Mouse (Mus musculus) ES-Bruce4 (cell line): ENCODE data around the gene Slc25a53. TPM values are rescaled to one million over a fixed set of nuclear protein-coding genes. Genes with fewer than 3 reads are reported as not detected.

Experiments used
- H3K27ac ChIP-seq: 2 replicates; pipeline ENCODE4 v1.5.1; 2012; ENCODE audit warnings: low read length, inconsistent platforms; ENCODE audit not compliant: insufficient read depth
- H3K27me3 ChIP-seq: 2 replicates; pipeline ENCODE4 v1.6.1; 2012; ENCODE audit warnings: mild to moderate bottlenecking, low read length, inconsistent platforms; ENCODE audit not compliant: control insufficient read depth, poor library complexity, insufficient read depth, severe bottlenecking
- H3K36me3 ChIP-seq: 2 replicates; pipeline ENCODE4 v1.6.1; 2012; ENCODE audit warnings: inconsistent platforms, mild to moderate bottlenecking, low read length, moderate library complexity; ENCODE audit not compliant: control insufficient read depth, poor library complexity, insufficient read depth, severe bottlenecking
- H3K4me1 ChIP-seq: one replicate; pipeline ENCODE4 v1.8.1; 2011; ENCODE audit warnings: low read length; ENCODE audit not compliant: control insufficient read depth, insufficient read depth
- H3K4me3 ChIP-seq: 2 replicates; pipeline ENCODE4 v1.5.1; 2011; ENCODE audit warnings: low read depth, mild to moderate bottlenecking, low read length
- H3K9ac ChIP-seq: 2 replicates; pipeline ENCODE4 v1.6.1; 2012; ENCODE audit warnings: low read depth, mild to moderate bottlenecking, inconsistent platforms; ENCODE audit not compliant: poor library complexity, severe bottlenecking
- H3K9me3 ChIP-seq: replicated peaks from 2 replicates; pipeline ENCODE4 v1.6.1; 2012; ENCODE audit warnings: mild to moderate bottlenecking, low read length, inconsistent platforms; ENCODE audit not compliant: control insufficient read depth, poor library complexity, insufficient read depth, severe bottlenecking
- CTCF ChIP-seq: IDR thresholded peaks from one replicate; pipeline ENCODE4 v1.8.1; 2011; ENCODE audit warnings: low read depth, low read length
- EP300 ChIP-seq: IDR thresholded peaks from 2 replicates; pipeline ENCODE4 v1.6.1; 2011; ENCODE audit warnings: low read depth, low read length; ENCODE audit not compliant: insufficient read depth
- POLR2A ChIP-seq: IDR thresholded peaks from one replicate; pipeline ENCODE4 v1.8.1; 2011; ENCODE audit warnings: low read length; ENCODE audit not compliant: insufficient read depth
- polyA plus RNA-seq: library from polyadenylated mRNA; stranded (reverse); fragments of >200 nt; gene quantifications from 2 replicates; pipeline ENCODE4 v1.2.4, GENCODE M21; 2011; ENCODE audit warnings: low read depth; ENCODE audit not compliant: missing spikeins, insufficient read depth, insufficient read length

Slc25a53 gene
- polyA plus RNA-seq, 1 experiment = 14.0 TPM

GRCm38 (mm10) chrX:136937985-136938384, 100.1 kb downstream of the Slc25a53 start:
- Histone ChIP-seq H3K4me1 (no peaks in the 10 kb centered on the region), H3K27me3 (no peaks in the 10 kb centered on the region), H3K4me3 (no peak overlapping the region), H3K27ac (no peak overlapping the region), H3K9ac (no peak overlapping the region), H3K9me3 (no peaks in the 10 kb centered on the region), H3K36me3 (no peaks in the 10 kb centered on the region)
- TF ChIP-seq POLR2A = no peak
- TF ChIP-seq EP300 = no peak
- TF ChIP-seq CTCF = no peak

Other genes starting within 250 kb of the Slc25a53 start
- gene Plp1, start 215.6 kb downstream of the Slc25a53 start, polyA plus RNA-seq = 4.0 and 7.5 TPM in 2 replicates
- not detected in 2 replicates for gene Rab9b, start 169.5 kb downstream of the Slc25a53 start, polyA plus RNA-seq
- not detected in 2 replicates for gene H2bfm, start 111.0 kb downstream of the Slc25a53 start, polyA plus RNA-seq
- gene Tmsb15b2, start 62.8 kb downstream of the Slc25a53 start, polyA plus RNA-seq = 24.3 and 34.1 TPM in 2 replicates
- gene Tmsb15l, start 61.4 kb downstream of the Slc25a53 start, polyA plus RNA-seq = 1.4 TPM in 1 of 2 replicates, not detected in the other
- 38.2 and 38.7 TPM in 2 replicates for gene Tmsb15b1, start 61.4 kb downstream of the Slc25a53 start, polyA plus RNA-seq
- gene Zcchc18, start 45.1 kb downstream of the Slc25a53 start, polyA plus RNA-seq = 2.2 and 2.4 TPM in 2 replicates
- 12.2 and 12.9 TPM in 2 replicates for gene Fam199x, start 11.3 kb upstream of the Slc25a53 start, polyA plus RNA-seq
- 15.6 and 18.6 TPM in 2 replicates for gene Esx1, start 83.8 kb upstream of the Slc25a53 start, polyA plus RNA-seq